Mouse (Mus musculus) layer of hippocampus, adult 18-20 months (tissue): ENCODE measurements around the gene Cav1. TPM values are rescaled to one million over a fixed set of nuclear protein-coding genes. Genes with fewer than 3 reads are reported as not detected.

Experiments
- total RNA-seq, 2 experiments: library from RNA; stranded (reverse); gene quantifications; 2 replicates each; pipeline ENCODE4 v1.2.3; 2021

Gene Cav1
- total RNA-seq, 2 experiments from 2014 or later, result 13.5 TPM

Other genes with a start within 250 kb of the Cav1 start
- gene Tes, start 241.2 kb upstream of the Cav1 start, total RNA-seq, result 1 to 10 TPM; 1.7 to 2.1 TPM
- gene Cav2, start 25.1 kb upstream of the Cav1 start, total RNA-seq, result 10 to 100 TPM; 21.5 to 21.6 TPM
- gene Met, start 157.5 kb downstream of the Cav1 start, total RNA-seq, result 1 to 10 TPM; 1.7 to 3.2 TPM